Mouse (Mus musculus) megakaryocyte progenitor cell, adult 5-6 weeks (primary cell): ENCODE data around the gene Harbi1. TPM values are rescaled to one million over a fixed set of nuclear protein-coding genes. Genes with fewer than 3 reads are reported as not detected.
"Not testable (repeated sequence)": the region's sequence is repeated elsewhere in the genome, so short reads cannot be mapped to it uniquely, and the experiment has no call there.

Source experiments
- ATAC-seq: replicated peaks from 2 replicates; pipeline ENCODE4 v1.8.0; 2016; ENCODE audit warnings: mild to moderate bottlenecking, moderate TSS enrichment, inconsistent platforms; ENCODE audit not compliant: poor library complexity
- total RNA-seq, 2 experiments: library from RNA; stranded (forward) in 1 of 2; stranded (reverse) in 1 of 2; fragments of 157-497, 149-512 nt in 1 of 2; fragments of 200-1000 nt in 1 of 2; gene quantifications; 2 replicates each; pipeline versions ENCODE4 v1.2.3 to v1.2.4; 2015 to 2017

Gene Harbi1
- total RNA-seq, 2 experiments from 2014 or later, result 7.7 to 20.6 TPM

- ATAC-seq, result peak; percentile 6; the same call in 1 of the 2 replicates
These were observed 739 bp downstream of the Harbi1 start for GRCm38 (mm10) chr2:91711256-91711925.

GRCm38 (mm10) chr2:91714921-91715320 is 4.3 kb downstream of the Harbi1 start:
- ATAC-seq, result no peak

- no peak for ATAC-seq
These were observed 7.6 kb downstream of the Harbi1 start for GRCm38 (mm10) chr2:91718276-91718675.

GRCm38 (mm10) chr2:91723382-91723781 is 12.7 kb downstream of the Harbi1 start:
- ATAC-seq, result no peak

GRCm38 (mm10) chr2:91723951-91724350 is 13.3 kb downstream of the Harbi1 start:
- no peak for ATAC-seq

GRCm38 (mm10) chr2:91724716-91725115 is 14.1 kb downstream of the Harbi1 start:
- ATAC-seq, result no peak

GRCm38 (mm10) chr2:91725476-91725875 is 14.8 kb downstream of the Harbi1 start:
- not testable (repeated sequence) for ATAC-seq

GRCm38 (mm10) chr2:91727011-91727410 is 16.4 kb downstream of the Harbi1 start:
- no peak for ATAC-seq

GRCm38 (mm10) chr2:91729571-91729970 is 18.9 kb downstream of the Harbi1 start:
- no peak for ATAC-seq

GRCm38 (mm10) chr2:91729971-91730821 is 19.5 kb downstream of the Harbi1 start, which contains the start of gene Ambra1:
Ambra1 (plus strand) TSS chr2:91730134.
- peak; percentile 97 for ATAC-seq

GRCm38 (mm10) chr2:91735221-91735620 is 24.6 kb downstream of the Harbi1 start:
- ATAC-seq, result no peak

GRCm38 (mm10) chr2:91739586-91739985 is 28.9 kb downstream of the Harbi1 start:
- no peak for ATAC-seq

- no peak for ATAC-seq
These were observed 34.0 kb downstream of the Harbi1 start for GRCm38 (mm10) chr2:91744686-91745085.

- ATAC-seq, result no peak
These were observed 39.2 kb downstream of the Harbi1 start for GRCm38 (mm10) chr2:91749811-91750261.

Other genes with a start within 250 kb of the Harbi1 start
- gene Ckap5, start 184.1 kb upstream of the Harbi1 start, total RNA-seq (2015), result 77.0 and 79.1 TPM in 2 replicates
- 94.5 and 102 TPM in 2 replicates for gene Ckap5, start 184.1 kb upstream of the Harbi1 start, total RNA-seq (2017)
- not detected in 2 replicates for gene F2, start 74.4 kb upstream of the Harbi1 start, total RNA-seq (2015)
- not detected in 2 replicates for gene F2, start 74.4 kb upstream of the Harbi1 start, total RNA-seq (2017)
- gene Zfp408, start 61.1 kb upstream of the Harbi1 start, total RNA-seq (2015), result 4.9 and 5.2 TPM in 2 replicates
- gene Zfp408, start 61.1 kb upstream of the Harbi1 start, total RNA-seq (2017), result 9.2 and 11.1 TPM in 2 replicates
- 66.3 and 67.1 TPM in 2 replicates for gene Arhgap1, start 61.0 kb upstream of the Harbi1 start, total RNA-seq (2015)
- 45.0 and 58.6 TPM in 2 replicates for gene Arhgap1, start 61.0 kb upstream of the Harbi1 start, total RNA-seq (2017)
- 24.0 and 25.0 TPM in 2 replicates for gene Atg13, start 276 bp upstream of the Harbi1 start, total RNA-seq (2015)
- gene Atg13, start 276 bp upstream of the Harbi1 start, total RNA-seq (2017), result 5.7 and 10.1 TPM in 2 replicates
- 23.7 and 25.5 TPM in 2 replicates for gene Ambra1, start 19.3 kb downstream of the Harbi1 start, total RNA-seq (2015)
- gene Ambra1, start 19.3 kb downstream of the Harbi1 start, total RNA-seq (2017), result 19.1 and 30.6 TPM in 2 replicates
- gene Chrm4, start 216.4 kb downstream of the Harbi1 start, total RNA-seq (2015), result 0.17 TPM in 2 replicates
- 0.17 TPM in 1 of 2 replicates, not detected in the other for gene Chrm4, start 216.4 kb downstream of the Harbi1 start, total RNA-seq (2017)
- gene Mdk, start 221.4 kb downstream of the Harbi1 start, total RNA-seq (2015), result 0.32 and 0.86 TPM in 2 replicates
- gene Mdk, start 221.4 kb downstream of the Harbi1 start, total RNA-seq (2017), result 0.12 and 0.30 TPM in 2 replicates
- gene Gm9821, start 234.9 kb downstream of the Harbi1 start, total RNA-seq (2015), result not detected in 2 replicates
- gene Gm9821, start 234.9 kb downstream of the Harbi1 start, total RNA-seq (2017), result 0.21 and 0.95 TPM in 2 replicates